ENCODE assay signal across 20 mouse cellular contexts in the genomic region with DNA sequence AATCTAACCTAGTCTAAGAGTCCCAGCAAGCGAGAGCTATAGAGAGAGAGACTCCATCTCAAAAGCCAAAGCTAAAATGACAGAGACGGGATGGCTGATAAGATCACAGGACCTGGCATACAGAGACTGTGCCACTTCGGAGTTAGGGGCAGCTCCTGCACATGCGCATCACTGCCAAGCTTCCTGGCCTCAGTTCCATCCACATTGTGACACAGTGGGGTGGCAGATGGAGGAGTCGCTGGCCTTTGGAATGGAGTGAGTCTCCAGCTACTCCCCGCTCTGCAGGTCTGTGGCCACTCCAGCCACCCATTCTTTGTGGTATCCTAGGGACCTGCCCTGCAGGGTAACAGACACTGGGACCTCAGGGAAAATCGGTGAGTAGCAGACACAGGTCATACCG. TPM values are rescaled to one million over a fixed set of nuclear protein-coding genes. Genes with fewer than 3 reads are reported as not detected.
A peak's percentile ranks its signal among the peaks of the same experiment; 100 is the strongest.
DNase-seq lines count a peak whose midpoint lies in the region; ATAC-seq lines count a peak whose summit lies in the region.
"Had no signal": no experiment of that assay in that cellular context is flagged by ENCODE, and none has a peak within 500 bp of the region (broad histone marks: within the 10 kb centered on the region; RNA-seq: fewer than 3 reads in every experiment).

TSS of gene Igfals (plus strand) at position 222 of the 400 bp plus-strand sequence.

- peaks cover 2% of the 10 kb centered on the region; the same call in 1 of the 2 replicates for H3K4me1 ChIP-seq in liver, embryonic 16.5 days (ENCODE audit: control insufficient read depth, low read depth, low read length)
- H3K4me1 ChIP-seq in liver, embryonic 12.5 days: no peaks in the 10 kb centered on the region
- H3K4me1 ChIP-seq: heart, embryonic 13.5 days had no signal

- H3K4me3 ChIP-seq in liver, embryonic 16.5 days (ENCODE audit: low read depth, low read length): no peak within 1 kb of the TSS
- no peak within 1 kb of the TSS for H3K4me3 ChIP-seq in liver, embryonic 12.5 days
- H3K4me3 ChIP-seq: heart, embryonic 13.5 days; left cerebral cortex, adult 2 months had no signal

- H3K4me2 ChIP-seq in liver, embryonic 16.5 days (ENCODE audit: low read depth, low read length): no peak within 1 kb of the TSS
- no peak within 1 kb of the TSS for H3K4me2 ChIP-seq in liver, embryonic 12.5 days
- H3K4me2 ChIP-seq: heart, embryonic 13.5 days had no signal

- no peak within 1 kb of the TSS for H3K9ac ChIP-seq in liver, embryonic 16.5 days (ENCODE audit: low read depth, low read length)
- H3K9ac ChIP-seq in liver, embryonic 12.5 days: no peak within 1 kb of the TSS
- H3K9ac ChIP-seq: heart, embryonic 13.5 days had no signal

- H3K27me3 ChIP-seq in liver, embryonic 16.5 days (ENCODE audit: control insufficient read depth, insufficient read depth, low read depth, low read length): no peaks in the 10 kb centered on the region
- no peaks in the 10 kb centered on the region for H3K27me3 ChIP-seq in liver, embryonic 12.5 days (replicated peaks)
- H3K27me3 ChIP-seq: heart, embryonic 13.5 days; Patski had no signal

- no peak for ATAC-seq in liver, embryonic 16.5 days (ENCODE audit: low read depth)
- ATAC-seq in liver, embryonic 12.5 days: no peak
- ATAC-seq: activated CD4-positive, CD25-positive, alpha-beta regulatory T cell, adult 4 months; Patski had no signal

- peak; percentile 1 for DNase-seq in gastrocnemius, postnatal 14 days
- DNase-seq in gastrocnemius, adult 8-10 months (ENCODE audit: low spot score in 2 of 2): no peak
- DNase-seq in cerebellum, adult 9-10 months: peak; percentile 90
- no peak for DNase-seq in frontal cortex, postnatal 36 days (ENCODE audit: low spot score in 2 of 2)
- no peak for DNase-seq in neural tube, embryonic 10.5 days (ENCODE audit: extremely low spot score, low spot score)
- DNase-seq: adrenal gland, postnatal 25 days; gastrocnemius, postnatal 36 days; heart, postnatal 4 days; lung, adult 18-20 months; lung, postnatal 36 days; right cerebral cortex, adult 18-20 months; spleen, adult 18-20 months; thymus, adult 18-20 months had no signal

- intact Hi-C loops in gastrocnemius, postnatal 14 days (cut with DNase I; ENCODE audit: low total_unique reads): no loop called here

- no peak within 1 kb of the TSS for H3K27ac ChIP-seq in liver, embryonic 16.5 days (ENCODE audit: low read length)
- H3K27ac ChIP-seq in liver, embryonic 12.5 days: no peak within 1 kb of the TSS
- H3K27ac ChIP-seq: heart, embryonic 13.5 days had no signal

- H3K36me3 ChIP-seq in liver, embryonic 16.5 days (ENCODE audit: control insufficient read depth, insufficient read depth): peaks cover 22% of the 10 kb centered on the region
- peaks cover 55% of the 10 kb centered on the region for H3K36me3 ChIP-seq in liver, embryonic 12.5 days

- no peaks in the 10 kb centered on the region for H3K9me3 ChIP-seq in liver, embryonic 16.5 days (replicated peaks; ENCODE audit: control insufficient read depth, low read length)
- H3K9me3 ChIP-seq in liver, embryonic 12.5 days (replicated peaks): no peaks in the 10 kb centered on the region
- H3K9me3 ChIP-seq: heart, embryonic 13.5 days had no signal

- WGBS in liver, embryonic 16.5 days (ENCODE audit: insufficient replicate concordance): 87% methylated on average over 8 of the region's 8 CpGs
- 77% methylated on average over 8 of the region's 8 CpGs for WGBS in liver, embryonic 12.5 days (ENCODE audit: insufficient replicate concordance)

RNA-seq across cellular contexts. Expression of gene Igfals, which starts in this region (rescaled TPM):
- 1 to 10 TPM; 2.9 TPM for total RNA-seq in gastrocnemius, postnatal 14 days (2021)
- 1 to 10 TPM; 2.9 to 3.8 (median 3.3) TPM for total RNA-seq in gastrocnemius, adult 8-10 months (2022)
- polyA plus RNA-seq in liver, embryonic 16.5 days (2015; fragmentation: Nextera tagmentation; extraction: Ambion mirVana): 11.0 and 11.7 TPM in 2 replicates
- polyA plus RNA-seq in liver, embryonic 12.5 days (2016; fragmentation: Nextera tagmentation; extraction: Ambion mirVana): 5.3 and 5.4 TPM in 2 replicates
- total RNA-seq: left cerebral cortex, adult 2 months; midbrain, postnatal 0 days had no signal
- polyA plus RNA-seq: activated CD4-positive, CD25-positive, alpha-beta regulatory T cell, adult 4 months had no signal

Comparison
In these comparisons a context has a peak if more than half of its experiments do, and no peak if none do; other contexts are left out.
1. DNase-seq: peak in gastrocnemius, postnatal 14 days (single experiment) and cerebellum, adult 9-10 months (single experiment); none in gastrocnemius, adult 8-10 months (0 of 2), frontal cortex, postnatal 36 days (0 of 2) and neural tube, embryonic 10.5 days (single experiment).